Mouse (Mus musculus) lung, adult 2 months (tissue): ENCODE measurements around the gene Tjp1.

Experiments used
- CTCF ChIP-seq: fragments of 200-500 bp; IDR thresholded peaks from 2 replicates; pipeline ENCODE4 v1.5.1; 2011; ENCODE audit warnings: mild to moderate bottlenecking, low read length, control low read depth; ENCODE audit not compliant: insufficient read depth
- POLR2A ChIP-seq: fragments of 200-500 bp; IDR thresholded peaks from 2 replicates; pipeline ENCODE4 v1.6.1; 2011; ENCODE audit warnings: low read depth, mild to moderate bottlenecking, control low read depth, low read length, borderline replicate concordance; ENCODE audit errors: extremely low read depth

- no peak for TF ChIP-seq POLR2A
- no peak for TF ChIP-seq CTCF
Observed at GRCm38 (mm10) chr7:65471406-65471805, 56.2 kb downstream of the Tjp1 start.
